Mouse (Mus musculus) small intestine, adult 2 months (tissue): Measurements from ENCODE around the gene Cyp2c23.

ENCODE experiments used
- CTCF ChIP-seq: fragments of 200-500 bp; IDR thresholded peaks from 2 replicates; pipeline ENCODE4 v1.5.1; 2012; ENCODE audit warnings: low read depth, mild to moderate bottlenecking, control low read depth, inconsistent platforms, low read length, moderate library complexity, mixed read lengths; ENCODE audit not compliant: insufficient replicate concordance, insufficient read length; ENCODE audit errors: extremely low read depth
- POLR2A ChIP-seq: fragments of 200-500 bp; IDR thresholded peaks from 2 replicates; pipeline ENCODE4 v1.6.1; 2012; ENCODE audit warnings: low read depth, mild to moderate bottlenecking, control low read depth, inconsistent platforms, low read length, moderate library complexity

DNA sequence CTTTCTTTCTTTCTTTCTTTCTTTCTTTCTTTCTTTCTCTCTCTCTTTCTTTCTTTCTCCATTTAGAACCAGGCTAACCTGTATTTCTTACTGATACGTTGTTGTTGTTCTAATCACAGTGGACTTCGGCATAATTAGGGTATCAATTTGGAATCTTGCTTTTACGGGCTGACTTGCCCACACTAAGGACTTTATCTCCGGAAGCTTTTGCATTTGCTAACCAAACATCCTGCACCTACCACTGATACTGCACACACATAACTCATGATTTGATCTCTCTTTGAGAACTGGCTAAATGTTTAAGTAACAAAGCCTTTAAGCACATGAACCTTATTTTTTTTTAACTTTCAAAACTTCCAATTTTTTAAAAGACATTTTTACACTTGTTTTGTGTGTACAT, 21.4 kb upstream of the Cyp2c23 start:
- TF ChIP-seq CTCF = no peak
- TF ChIP-seq POLR2A = no peak
